Mouse (Mus musculus): ENCODE data around the gene Palm2. TPM values are rescaled to one million over a fixed set of nuclear protein-coding genes. Genes with fewer than 3 reads are reported as not detected.

The Palm2 gene
- polyA plus RNA-seq, 1 experiment from 2014 or later: 0.05 TPM

GRCm38 (mm10) chr4:57715849-57716248, 281.8 kb downstream of the Palm2 start:
- DNase-seq (no peak), ATAC-seq (no peak)
- Histone ChIP-seq H3K9me3 (ENCODE audit: low read length) (no peaks in the 10 kb centered on the region), H3K4me2 (ENCODE audit: low read depth, low read length) (no peak overlapping the region), H3K4me3 (ENCODE audit: low read depth, low read length) (no peak overlapping the region), H3K9ac (replicated peaks) (no peak overlapping the region), H3K27me3 (ENCODE audit: insufficient read depth, low read length) (no peaks in the 10 kb centered on the region), H3K27ac (ENCODE audit: low read depth) (no peak overlapping the region), H3K4me1 (ENCODE audit: insufficient read depth) (no peaks in the 10 kb centered on the region), H3K36me3 (replicated peaks; ENCODE audit: insufficient read depth, low read length) (no peaks in the 10 kb centered on the region)
- TF ChIP-seq CTCF (IDR thresholded peaks at IDR 0.05; ENCODE audit: low read depth) (no peak), EP300 (IDR thresholded peaks at IDR 0.05; ENCODE audit: low read depth) (no peak)

- ATAC-seq: no peak
- TF ChIP-seq CTCF (IDR thresholded peaks at IDR 0.05; ENCODE audit: low read depth): no peak
- no peak for TF ChIP-seq EP300 (IDR thresholded peaks at IDR 0.05; ENCODE audit: low read depth)
- DNase-seq: no peak
- H3K4me1 ChIP-seq (ENCODE audit: insufficient read depth): no peaks in the 10 kb centered on the region
- H3K4me3 ChIP-seq (ENCODE audit: low read depth, low read length): no peak overlapping the region
- no peaks in the 10 kb centered on the region for H3K36me3 ChIP-seq (replicated peaks; ENCODE audit: insufficient read depth, low read length)
- H3K9me3 ChIP-seq (ENCODE audit: low read length): no peaks in the 10 kb centered on the region
- H3K27ac ChIP-seq (ENCODE audit: low read depth): no peak overlapping the region
- WGBS (ENCODE audit: insufficient replicate concordance): 66% methylated on average over 4 of the region's 4 CpGs
- H3K4me2 ChIP-seq (ENCODE audit: low read depth, low read length): no peak overlapping the region
- no peaks in the 10 kb centered on the region for H3K27me3 ChIP-seq (ENCODE audit: insufficient read depth, low read length)
- no peak overlapping the region for H3K9ac ChIP-seq (replicated peaks)
Observed at GRCm38 (mm10) chr4:57716735-57717134, 282.7 kb downstream of the Palm2 start.

- TF ChIP-seq EP300 (IDR thresholded peaks at IDR 0.05; ENCODE audit: low read depth): no peak
- TF ChIP-seq CTCF (IDR thresholded peaks at IDR 0.05; ENCODE audit: low read depth): no peak
- H3K4me2 ChIP-seq (ENCODE audit: low read depth, low read length): no peak within 1 kb of the TSS
- no peak within 1 kb of the TSS for H3K9ac ChIP-seq (replicated peaks)
- no peak within 1 kb of the TSS for H3K4me3 ChIP-seq (ENCODE audit: low read depth, low read length)
- H3K27ac ChIP-seq (ENCODE audit: low read depth): no peak within 1 kb of the TSS
- H3K27me3 ChIP-seq (ENCODE audit: insufficient read depth, low read length): no peaks in the 10 kb centered on the region
- H3K36me3 ChIP-seq (replicated peaks; ENCODE audit: insufficient read depth, low read length): no peaks in the 10 kb centered on the region
- no peaks in the 10 kb centered on the region for H3K4me1 ChIP-seq (ENCODE audit: insufficient read depth)
- no peak for DNase-seq
- no peaks in the 10 kb centered on the region for H3K9me3 ChIP-seq (ENCODE audit: low read length)
- WGBS (ENCODE audit: insufficient replicate concordance): 86% methylated on average over 9 of the region's 9 CpGs
- no peak for ATAC-seq
Observed at GRCm38 (mm10) chr4:57717354-57717753, 283.3 kb downstream of the Palm2 start, which contains the start of gene Akap2. TSS of gene Akap2 (plus strand) at chr4:57717657.

GRCm38 (mm10) chr4:57719370-57719769, 285.3 kb downstream of the Palm2 start:
- no peak for DNase-seq
- Histone ChIP-seq H3K9ac (replicated peaks) (no peak overlapping the region), H3K9me3 (ENCODE audit: low read length) (no peaks in the 10 kb centered on the region), H3K4me2 (ENCODE audit: low read depth, low read length) (no peak overlapping the region), H3K27ac (ENCODE audit: low read depth) (no peak overlapping the region), H3K4me3 (ENCODE audit: low read depth, low read length) (no peak overlapping the region), H3K36me3 (replicated peaks; ENCODE audit: insufficient read depth, low read length) (no peaks in the 10 kb centered on the region), H3K27me3 (ENCODE audit: insufficient read depth, low read length) (no peaks in the 10 kb centered on the region), H3K4me1 (ENCODE audit: insufficient read depth) (no peaks in the 10 kb centered on the region)
- no peak for TF ChIP-seq EP300 (IDR thresholded peaks at IDR 0.05; ENCODE audit: low read depth)
- TF ChIP-seq CTCF (IDR thresholded peaks at IDR 0.05; ENCODE audit: low read depth): 0 out of 2 replicates have a peak, but pooled peaks have one; percentile 23
- WGBS (ENCODE audit: insufficient replicate concordance): 70% methylated on average over 1 of the region's 1 CpGs
- no peak for ATAC-seq

GRCm38 (mm10) chr4:57720869-57721361, 286.9 kb downstream of the Palm2 start:
- Histone ChIP-seq H3K4me3 (ENCODE audit: low read depth, low read length) (no peak overlapping the region), H3K9ac (replicated peaks) (no peak overlapping the region), H3K36me3 (replicated peaks; ENCODE audit: insufficient read depth, low read length) (no peaks in the 10 kb centered on the region), H3K4me2 (ENCODE audit: low read depth, low read length) (no peak overlapping the region), H3K27me3 (ENCODE audit: insufficient read depth, low read length) (no peaks in the 10 kb centered on the region), H3K27ac (ENCODE audit: low read depth) (no peak overlapping the region; the same call in 1 of the 2 replicates), H3K4me1 (ENCODE audit: insufficient read depth) (no peaks in the 10 kb centered on the region), H3K9me3 (ENCODE audit: low read length) (no peaks in the 10 kb centered on the region)
- DNase-seq: no peak
- 25% methylated on average over 7 of the region's 7 CpGs for WGBS (ENCODE audit: insufficient replicate concordance)
- no peak for TF ChIP-seq EP300 (IDR thresholded peaks at IDR 0.05; ENCODE audit: low read depth)
- no peak for TF ChIP-seq CTCF (IDR thresholded peaks at IDR 0.05; ENCODE audit: low read depth)
- ATAC-seq: peak; percentile 44; the same call in 1 of the 2 replicates

GRCm38 (mm10) chr4:57722296-57722695, 288.2 kb downstream of the Palm2 start:
- no peaks in the 10 kb centered on the region for H3K27me3 ChIP-seq (ENCODE audit: insufficient read depth, low read length)
- DNase-seq (no peak), ATAC-seq (no peak)
- H3K4me2 ChIP-seq (ENCODE audit: low read depth, low read length): no peak overlapping the region
- H3K36me3 ChIP-seq (replicated peaks; ENCODE audit: insufficient read depth, low read length): no peaks in the 10 kb centered on the region
- no peaks in the 10 kb centered on the region for H3K9me3 ChIP-seq (ENCODE audit: low read length)
- TF ChIP-seq EP300 (IDR thresholded peaks at IDR 0.05; ENCODE audit: low read depth): no peak
- TF ChIP-seq CTCF (IDR thresholded peaks at IDR 0.05; ENCODE audit: low read depth): no peak
- H3K27ac ChIP-seq (ENCODE audit: low read depth): no peak overlapping the region
- no peaks in the 10 kb centered on the region for H3K4me1 ChIP-seq (ENCODE audit: insufficient read depth)
- no peak overlapping the region for H3K9ac ChIP-seq (replicated peaks)
- WGBS (ENCODE audit: insufficient replicate concordance): 72% methylated on average over 4 of the region's 4 CpGs
- H3K4me3 ChIP-seq (ENCODE audit: low read depth, low read length): no peak overlapping the region

GRCm38 (mm10) chr4:57723659-57724058, 289.6 kb downstream of the Palm2 start:
- no peaks in the 10 kb centered on the region for H3K27me3 ChIP-seq (ENCODE audit: insufficient read depth, low read length)
- no peak overlapping the region for H3K27ac ChIP-seq (ENCODE audit: low read depth)
- ATAC-seq (no peak), DNase-seq (no peak)
- H3K36me3 ChIP-seq (replicated peaks; ENCODE audit: insufficient read depth, low read length): no peaks in the 10 kb centered on the region
- H3K9ac ChIP-seq (replicated peaks): no peak overlapping the region
- 47% methylated on average over 2 of the region's 2 CpGs for WGBS (ENCODE audit: insufficient replicate concordance)
- H3K4me2 ChIP-seq (ENCODE audit: low read depth, low read length): no peak overlapping the region
- no peaks in the 10 kb centered on the region for H3K9me3 ChIP-seq (ENCODE audit: low read length)
- TF ChIP-seq CTCF (IDR thresholded peaks at IDR 0.05; ENCODE audit: low read depth): peak; percentile 50
- TF ChIP-seq EP300 (IDR thresholded peaks at IDR 0.05; ENCODE audit: low read depth): no peak
- H3K4me3 ChIP-seq (ENCODE audit: low read depth, low read length): no peak overlapping the region
- H3K4me1 ChIP-seq (ENCODE audit: insufficient read depth): no peaks in the 10 kb centered on the region

Data from liver, postnatal 0 days (tissue).